Mouse (Mus musculus) B cell, adult 62 days (primary cell): ENCODE results near the gene Olfr1105. TPM values are rescaled to one million over a fixed set of nuclear protein-coding genes. Genes with fewer than 3 reads are reported as not detected.

Experiments
- total RNA-seq: library from RNA; stranded (reverse); gene quantifications from 4 replicates; pipeline ENCODE4 v1.2.4, GENCODE M21; 2023

Gene Olfr1105
- total RNA-seq, result not detected in 4 replicates

DNA sequence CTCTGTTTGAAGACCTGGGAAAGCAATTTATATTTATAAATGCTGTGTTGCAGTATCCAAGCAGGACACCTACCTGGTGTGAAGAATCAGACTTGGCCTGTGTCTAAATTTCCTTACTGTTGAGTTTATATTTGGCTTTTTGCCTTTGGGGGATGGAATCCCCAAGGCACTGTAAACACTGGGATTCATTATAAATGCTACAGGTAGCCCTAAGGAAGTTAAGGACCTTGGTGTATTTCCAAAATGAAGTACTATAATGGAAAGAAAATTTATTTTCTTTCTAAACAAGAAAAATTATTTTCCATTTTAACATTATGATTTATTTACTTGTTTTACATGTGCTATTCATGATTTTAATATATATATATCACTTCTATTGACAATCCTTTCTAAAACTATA is at the start of gene Olfr1105:
TSS of gene Olfr1105 (minus strand) at position 101 of the 400 bp plus-strand sequence.

DNA sequence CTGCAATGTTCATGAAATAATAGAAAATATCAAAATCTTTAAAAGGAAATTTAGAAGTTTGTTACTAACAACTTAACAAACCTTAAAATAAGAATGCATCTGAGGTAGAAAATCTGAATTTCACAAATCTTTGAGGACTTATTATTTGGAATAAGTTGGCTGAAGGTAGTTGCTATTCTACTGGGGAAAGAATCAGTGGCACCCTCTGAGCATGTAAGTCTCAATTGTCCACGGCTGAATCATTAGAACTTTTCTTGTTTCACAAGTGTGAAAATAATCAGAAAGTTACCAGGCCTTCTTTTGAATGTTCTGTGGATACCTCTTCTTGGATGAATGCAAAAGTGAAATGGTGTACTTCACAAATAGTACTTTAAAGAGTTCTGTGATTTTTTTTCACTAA is 39.4 kb upstream of the Olfr1105 start, which contains the start of gene Olfr1107:
TSS of gene Olfr1107 (minus strand) at position 101 of the 400 bp plus-strand sequence.

DNA sequence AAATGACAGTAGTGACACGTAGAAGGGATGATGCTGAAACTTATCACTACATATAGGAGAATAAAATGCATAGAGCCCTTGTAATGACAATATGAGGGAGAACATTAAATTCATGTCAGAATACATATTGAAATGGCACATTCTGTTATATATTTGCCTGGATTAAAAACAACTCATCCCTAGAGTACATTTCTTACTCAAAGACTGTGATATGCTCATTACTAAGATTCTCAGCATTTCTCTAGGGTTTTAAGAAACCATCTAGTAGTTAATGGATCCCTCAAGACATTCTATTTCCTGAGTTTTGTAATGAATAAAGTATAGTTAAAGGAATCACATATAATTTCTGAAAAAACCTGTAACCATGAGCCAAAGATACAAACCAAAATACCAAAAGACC is 15.8 kb upstream of the Olfr1105 start, which contains the start of gene Olfr1106:
TSS of gene Olfr1106 (minus strand) at position 101 of the 400 bp plus-strand sequence.

DNA sequence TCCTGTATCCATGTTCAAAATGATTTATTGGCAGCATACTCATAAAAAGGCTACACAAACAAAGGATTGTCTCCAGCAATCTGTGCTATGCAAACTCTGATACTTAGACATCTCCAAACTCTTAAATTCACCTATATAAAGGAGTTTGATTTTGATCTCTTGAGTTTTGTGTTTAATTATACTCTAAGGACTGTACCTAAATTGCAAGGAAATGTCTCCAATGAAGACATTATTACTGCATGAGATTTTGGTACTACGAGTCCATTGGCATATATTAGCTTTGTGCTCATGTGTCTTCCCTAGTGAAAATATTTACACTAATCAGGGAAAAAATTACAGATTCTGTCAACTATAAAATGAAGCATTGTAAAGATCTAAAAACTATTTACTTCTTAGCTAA is 9.4 kb downstream of the Olfr1105 start, which contains the start of gene Olfr1104:
TSS of gene Olfr1104 (minus strand) at position 101 of the 400 bp plus-strand sequence.

DNA sequence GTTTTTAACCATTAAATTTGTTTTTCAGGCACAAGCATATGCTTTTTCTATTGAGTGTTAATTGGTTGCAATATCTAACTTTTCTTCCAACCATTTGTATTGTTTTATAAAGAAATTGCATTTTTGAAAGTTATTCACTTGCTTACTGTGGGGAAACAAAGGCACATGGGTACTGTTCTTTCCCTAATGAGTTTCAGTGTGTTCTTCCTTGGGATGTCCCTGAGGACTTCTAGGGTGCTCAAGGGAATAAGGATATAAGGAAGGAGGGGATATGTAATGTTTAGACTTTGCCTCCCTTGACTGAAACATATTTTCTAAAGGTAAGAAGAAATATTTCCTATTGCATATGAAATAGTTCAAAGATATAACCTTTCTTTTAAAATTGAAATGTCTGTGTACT is 38.2 kb downstream of the Olfr1105 start, which contains the start of gene Olfr1102:
TSS of gene Olfr1102 (plus strand) at position 301 of the 400 bp plus-strand sequence.

DNA sequence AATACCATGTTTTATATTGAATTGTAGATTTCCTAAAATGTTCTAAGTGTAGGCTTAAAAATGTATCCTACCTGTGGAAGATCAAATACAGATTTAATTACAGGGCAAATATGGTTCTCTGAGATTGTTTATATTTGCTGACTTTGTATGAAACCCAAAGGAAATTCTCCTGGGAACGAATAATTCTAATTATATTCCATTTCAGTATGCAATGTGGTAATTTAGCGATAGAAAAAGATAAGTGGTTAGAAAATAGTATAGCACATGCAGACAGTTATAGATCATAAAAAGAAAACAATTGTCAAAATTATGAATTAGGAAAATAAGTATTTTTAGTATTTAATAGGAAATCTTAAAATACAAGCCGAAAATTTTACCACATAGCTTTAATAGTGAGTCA is 45.2 kb downstream of the Olfr1105 start, which contains the start of gene Olfr1101:
TSS of gene Olfr1101 (minus strand) at position 101 of the 400 bp plus-strand sequence.

Other genes with a start within 250 kb of the Olfr1105 start
- not detected in 4 replicates for gene Olfr141, start 226.5 kb downstream of the Olfr1105 start, total RNA-seq
- not detected in 4 replicates for gene Olfr1094, start 211.9 kb downstream of the Olfr1105 start, total RNA-seq
- not detected in 4 replicates for gene Olfr1095, start 184.8 kb downstream of the Olfr1105 start, total RNA-seq
- not detected in 4 replicates for gene Gm13723, start 161.7 kb downstream of the Olfr1105 start, total RNA-seq
- not detected in 4 replicates for gene Olfr1097, start 144.3 kb downstream of the Olfr1105 start, total RNA-seq
- not detected in 4 replicates for gene Olfr1098, start 112.0 kb downstream of the Olfr1105 start, total RNA-seq
- gene Olfr1099, start 75.8 kb downstream of the Olfr1105 start, total RNA-seq, result not detected in 4 replicates
- gene Olfr1100, start 56.6 kb downstream of the Olfr1105 start, total RNA-seq, result not detected in 4 replicates
- not detected in 4 replicates for gene Olfr1101, start 45.3 kb downstream of the Olfr1105 start, total RNA-seq
- gene Olfr1102, start 38.1 kb downstream of the Olfr1105 start, total RNA-seq, result not detected in 4 replicates
- gene Olfr1104, start 9.5 kb downstream of the Olfr1105 start, total RNA-seq, result not detected in 4 replicates
- gene Olfr1106, start 15.7 kb upstream of the Olfr1105 start, total RNA-seq, result not detected in 4 replicates
- gene Olfr1107, start 39.3 kb upstream of the Olfr1105 start, total RNA-seq, result not detected in 4 replicates
- not detected in 4 replicates for gene Olfr1109, start 59.5 kb upstream of the Olfr1105 start, total RNA-seq
- gene Olfr259, start 78.0 kb upstream of the Olfr1105 start, total RNA-seq, result not detected in 4 replicates
- not detected in 4 replicates for gene Olfr1110, start 103.8 kb upstream of the Olfr1105 start, total RNA-seq
- gene Olfr1111, start 116.1 kb upstream of the Olfr1105 start, total RNA-seq, result not detected in 4 replicates
- gene Olfr1112, start 151.3 kb upstream of the Olfr1105 start, total RNA-seq, result not detected in 4 replicates
- not detected in 4 replicates for gene Olfr1113, start 172.4 kb upstream of the Olfr1105 start, total RNA-seq
- gene Olfr1115, start 211.5 kb upstream of the Olfr1105 start, total RNA-seq, result not detected in 4 replicates
- gene Olfr1116, start 231.0 kb upstream of the Olfr1105 start, total RNA-seq, result not detected in 4 replicates